ENCODE assay signal across 1 mouse cellular context in genomic region chr2:73506337-73506736, GRCm38 (mm10).
TF ChIP-seq lines count a peak whose summit lies in the region.

No protein-coding gene starts in this region.

TF ChIP-seq in MEL, 35 proteins besides CTCF, POLR2A, EP300 and RAD21:
- TF ChIP-seq TCF12 (IDR thresholded peaks at IDR 0.05; ENCODE audit: low read depth, low read length) = peak; percentile 49; the same call in 1 of the 2 replicates
- TF ChIP-seq GATA1 (IDR thresholded peaks at IDR 0.05; ENCODE audit: low read depth, low read length) = 0 out of 2 replicates have a peak, but pooled peaks have one; percentile 11
TF ChIP-seq in MEL: peak in this region for 2; not testable (repeated sequence) for 33.
